Mouse (Mus musculus): ENCODE results near the gene Lpp. TPM values are rescaled to one million over a fixed set of nuclear protein-coding genes. Genes with fewer than 3 reads are reported as not detected.

Gene Lpp
- polyA plus RNA-seq, 1 experiment, result 256 TPM

DNA sequence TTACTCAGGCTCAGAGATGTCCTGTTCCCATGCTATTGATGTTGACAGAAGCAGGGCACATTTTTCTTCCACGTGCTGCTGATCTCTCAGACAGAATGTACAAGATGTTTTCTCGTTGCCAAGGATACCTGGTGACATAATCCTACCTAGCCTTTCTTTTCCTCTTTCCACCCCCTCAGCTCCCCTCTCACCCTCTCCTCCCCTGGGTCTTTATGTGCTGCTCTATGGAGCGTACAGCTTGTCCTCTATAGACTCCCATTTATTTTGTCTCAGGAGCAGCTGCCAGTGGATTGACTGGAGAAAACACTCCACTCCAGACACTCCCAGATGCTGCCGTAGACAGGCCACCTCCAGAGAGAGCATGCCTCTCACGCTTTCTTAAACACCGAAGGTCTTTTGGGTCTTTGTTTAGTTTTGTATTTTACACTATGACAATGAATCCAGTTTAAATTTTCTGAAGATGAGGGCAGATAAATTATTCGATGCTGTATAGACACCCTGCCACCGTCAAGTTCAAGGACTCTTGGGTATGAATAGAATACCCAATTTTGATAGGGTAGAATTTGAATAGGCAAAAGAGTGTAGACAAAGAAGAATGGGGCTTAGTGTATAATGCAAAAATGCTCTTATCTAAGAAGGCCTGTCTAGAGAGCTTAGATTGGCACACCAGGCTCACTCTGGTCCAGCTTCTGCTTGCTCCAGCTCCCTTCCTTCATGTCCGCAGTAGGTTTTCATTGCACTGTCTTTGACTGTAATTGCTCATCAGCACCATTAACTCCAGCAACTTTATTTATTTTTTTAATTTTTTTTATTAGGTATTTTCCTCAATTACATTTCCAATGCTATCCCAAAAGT, 548.2 kb downstream of the Lpp start:
- no peak for TF ChIP-seq POLR2A (IDR thresholded peaks at IDR 0.05; ENCODE audit: low read depth, low read length)
- TF ChIP-seq CTCF (IDR thresholded peaks at IDR 0.05; ENCODE audit: borderline replicate concordance, insufficient read depth, low read length), result no peak
- Histone ChIP-seq H3K27ac (ENCODE audit: insufficient read depth, low read length) (no peak overlapping the region), H3K4me1 (ENCODE audit: control insufficient read depth, insufficient read depth, low read length) (peaks cover 4% of the 10 kb centered on the region), H3K4me3 (ENCODE audit: insufficient read depth, low read length) (no peak overlapping the region)

DNA sequence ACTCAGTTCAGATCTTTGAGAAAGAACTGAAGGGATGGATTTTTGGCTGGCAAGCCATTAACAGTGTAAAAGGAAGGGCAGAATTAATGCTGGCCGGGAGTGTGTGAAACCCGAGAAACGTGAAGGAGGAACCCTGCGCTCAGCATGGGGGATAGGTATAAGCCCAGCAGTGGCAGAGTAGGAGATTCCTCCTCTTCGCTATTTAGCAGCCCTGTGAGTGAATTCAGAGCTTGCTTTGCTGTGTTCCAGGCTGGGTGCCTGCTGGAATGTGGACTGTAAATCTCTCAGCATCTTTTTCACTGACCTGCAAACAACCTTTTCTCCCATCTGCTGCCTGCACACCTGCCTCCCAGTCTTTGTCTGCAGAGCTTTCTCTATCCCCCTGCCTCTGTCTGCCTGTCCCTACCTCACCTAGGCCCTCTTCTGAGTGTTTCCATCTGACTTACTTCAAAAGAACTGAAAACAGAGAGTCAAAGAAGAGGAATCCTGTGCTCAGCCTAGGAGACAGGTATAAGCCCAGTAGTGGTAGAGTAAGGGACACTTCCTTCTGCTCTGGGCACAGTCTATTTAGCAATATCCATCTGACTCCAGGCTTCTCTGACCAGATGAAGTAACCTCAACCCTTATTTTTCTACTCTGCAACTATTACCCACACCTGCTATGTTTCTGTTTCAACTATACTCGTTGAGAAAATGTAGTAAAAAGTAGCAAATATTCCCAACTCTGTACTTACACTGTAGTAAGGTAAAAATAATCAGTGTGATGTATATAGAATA, 550.4 kb downstream of the Lpp start:
- no peak for TF ChIP-seq POLR2A (IDR thresholded peaks at IDR 0.05; ENCODE audit: low read depth, low read length)
- TF ChIP-seq CTCF (IDR thresholded peaks at IDR 0.05; ENCODE audit: borderline replicate concordance, insufficient read depth, low read length), result no peak
- no peak overlapping the region for H3K27ac ChIP-seq (ENCODE audit: insufficient read depth, low read length)
- peaks cover 6% of the 10 kb centered on the region for H3K4me1 ChIP-seq (ENCODE audit: control insufficient read depth, insufficient read depth, low read length)
- no peak overlapping the region for H3K4me3 ChIP-seq (ENCODE audit: insufficient read depth, low read length)

DNA sequence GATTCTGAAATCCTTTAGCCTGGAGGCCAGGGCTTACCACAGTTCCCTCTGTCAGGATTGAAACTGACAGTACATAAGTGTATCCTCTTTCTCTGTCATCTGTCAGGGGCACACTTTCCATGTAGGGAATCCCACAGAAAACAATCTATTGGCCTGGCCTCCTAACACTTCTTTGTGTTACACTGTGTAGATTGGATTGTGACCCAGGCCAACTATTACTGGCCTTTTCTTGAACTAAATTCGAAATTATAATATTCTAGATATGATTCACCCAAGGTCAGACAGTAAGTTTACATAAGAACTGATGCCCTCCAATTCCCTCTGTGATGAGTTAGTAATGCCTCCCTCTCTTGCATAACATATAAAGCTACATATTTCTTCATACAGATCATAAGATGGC, 553.0 kb downstream of the Lpp start:
- H3K4me1 ChIP-seq (ENCODE audit: control insufficient read depth, insufficient read depth, low read length), result peaks cover 13% of the 10 kb centered on the region
- no peak overlapping the region for H3K27ac ChIP-seq (ENCODE audit: insufficient read depth, low read length)
- no peak overlapping the region for H3K4me3 ChIP-seq (ENCODE audit: insufficient read depth, low read length)
- no peak for TF ChIP-seq CTCF (IDR thresholded peaks at IDR 0.05; ENCODE audit: borderline replicate concordance, insufficient read depth, low read length)

DNA sequence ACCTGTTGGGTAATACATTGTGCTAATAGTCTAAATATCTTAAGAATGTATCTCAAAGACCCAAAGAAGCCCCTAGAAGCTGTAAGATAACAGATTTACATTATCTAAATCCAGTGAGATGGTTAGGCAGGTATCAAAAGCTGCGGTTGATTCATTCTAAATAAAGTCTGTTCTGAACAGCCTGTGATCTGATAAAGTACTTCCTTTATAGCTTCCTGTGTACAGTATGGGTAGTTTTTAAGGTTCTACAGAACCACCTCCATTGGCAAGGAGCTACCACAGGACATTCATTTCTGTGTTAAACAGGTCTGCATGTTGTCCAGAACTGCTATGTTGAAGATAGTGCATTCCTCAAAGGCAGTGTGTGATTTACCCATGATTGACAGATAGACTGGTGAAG, 554.2 kb downstream of the Lpp start:
- TF ChIP-seq POLR2A (IDR thresholded peaks at IDR 0.05; ENCODE audit: low read depth, low read length) (no peak), CTCF (IDR thresholded peaks at IDR 0.05; ENCODE audit: borderline replicate concordance, insufficient read depth, low read length) (no peak)
- H3K4me3 ChIP-seq (ENCODE audit: insufficient read depth, low read length), result no peak overlapping the region
- peaks cover 13% of the 10 kb centered on the region for H3K4me1 ChIP-seq (ENCODE audit: control insufficient read depth, insufficient read depth, low read length)
- no peak overlapping the region for H3K27ac ChIP-seq (ENCODE audit: insufficient read depth, low read length)

DNA sequence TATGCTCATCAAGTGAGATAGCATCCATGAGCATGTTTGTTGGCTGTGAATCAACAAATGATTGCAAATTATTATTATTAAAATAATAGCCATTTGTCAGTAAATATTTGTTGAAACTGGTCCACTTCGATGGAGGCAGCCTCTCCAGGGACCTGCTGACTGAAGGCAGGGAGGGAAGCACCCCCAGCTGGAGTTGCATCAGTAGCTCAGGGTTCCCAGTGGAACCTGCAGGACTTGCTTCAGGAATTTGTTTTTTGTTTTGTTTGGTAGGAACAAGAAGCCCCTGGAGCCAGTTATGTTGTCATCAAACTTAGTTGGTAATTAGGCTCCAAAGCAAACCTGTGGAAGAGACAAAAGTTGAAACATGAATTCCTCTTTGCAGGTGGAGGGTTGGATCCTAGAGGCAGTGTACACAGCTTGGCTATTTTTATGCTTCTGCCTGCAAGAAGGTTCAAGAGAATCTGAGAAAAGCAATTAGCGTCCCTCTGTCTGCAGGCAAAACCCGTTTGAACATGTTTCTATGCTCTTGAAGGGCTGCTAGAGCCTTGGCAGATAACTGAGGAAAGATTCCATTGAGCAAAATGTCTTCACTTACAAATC, 554.9 kb downstream of the Lpp start:
- Histone ChIP-seq H3K4me3 (ENCODE audit: insufficient read depth, low read length) (no peak overlapping the region), H3K27ac (ENCODE audit: insufficient read depth, low read length) (no peak overlapping the region), H3K4me1 (ENCODE audit: control insufficient read depth, insufficient read depth, low read length) (peaks cover 13% of the 10 kb centered on the region)
- TF ChIP-seq CTCF (IDR thresholded peaks at IDR 0.05; ENCODE audit: borderline replicate concordance, insufficient read depth, low read length), result no peak
- no peak for TF ChIP-seq POLR2A (IDR thresholded peaks at IDR 0.05; ENCODE audit: low read depth, low read length)

DNA sequence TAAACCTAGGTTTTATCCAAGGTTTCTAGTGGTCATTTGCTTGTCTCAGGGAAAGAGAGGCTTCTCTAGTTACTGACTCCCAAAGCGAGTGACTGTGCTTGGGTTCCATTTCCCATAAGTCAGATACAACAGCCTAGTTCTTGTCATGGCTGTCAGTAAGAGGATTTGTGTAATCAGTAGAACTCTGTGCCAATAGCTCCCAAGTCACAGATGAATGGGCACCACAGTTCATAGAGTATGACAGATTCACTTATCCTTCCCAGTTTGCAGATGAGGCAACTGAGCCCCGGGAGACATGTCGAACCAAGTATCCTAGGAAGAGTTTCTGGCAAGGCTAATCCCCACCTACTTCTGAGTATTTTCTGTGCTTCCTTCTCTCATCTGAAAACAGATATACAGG, 556.0 kb downstream of the Lpp start:
- Histone ChIP-seq H3K27ac (ENCODE audit: insufficient read depth, low read length) (no peak overlapping the region; the same call in 1 of the 2 replicates), H3K4me3 (ENCODE audit: insufficient read depth, low read length) (no peak overlapping the region), H3K4me1 (ENCODE audit: control insufficient read depth, insufficient read depth, low read length) (peaks cover 11% of the 10 kb centered on the region)
- TF ChIP-seq POLR2A (IDR thresholded peaks at IDR 0.05; ENCODE audit: low read depth, low read length) (no peak), CTCF (IDR thresholded peaks at IDR 0.05; ENCODE audit: borderline replicate concordance, insufficient read depth, low read length) (no peak)

DNA sequence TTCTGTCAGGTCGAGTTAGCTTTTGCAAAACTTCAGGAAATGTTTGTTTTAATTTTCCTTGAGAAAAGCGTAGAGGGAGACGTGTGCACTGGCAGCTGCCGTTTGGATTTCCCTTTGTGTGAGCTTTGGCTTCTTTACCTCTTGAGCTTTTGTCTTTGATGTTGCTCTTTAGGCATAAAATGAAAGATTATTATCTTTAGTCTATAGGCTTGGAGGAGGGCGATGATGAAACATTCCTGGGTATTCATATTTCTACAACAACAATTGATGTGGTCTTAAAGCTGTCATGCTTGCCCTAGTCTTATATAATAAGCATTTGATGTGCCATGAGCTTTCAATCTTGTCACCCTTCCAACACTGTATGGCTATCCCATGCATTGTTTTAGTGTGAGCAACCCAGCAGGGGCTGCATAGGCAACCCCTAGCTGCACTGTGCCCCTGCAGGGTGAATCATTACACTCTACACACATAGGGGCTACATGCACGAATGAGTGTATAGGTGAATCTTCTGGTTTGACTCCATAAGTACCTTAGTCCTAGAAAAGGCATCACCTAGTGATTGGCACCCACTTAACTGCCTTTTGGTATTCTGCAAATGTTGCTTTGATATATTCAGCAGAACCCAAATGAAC, 556.9 kb downstream of the Lpp start:
- TF ChIP-seq POLR2A (IDR thresholded peaks at IDR 0.05; ENCODE audit: low read depth, low read length) (no peak), CTCF (IDR thresholded peaks at IDR 0.05; ENCODE audit: borderline replicate concordance, insufficient read depth, low read length) (no peak)
- Histone ChIP-seq H3K27ac (ENCODE audit: insufficient read depth, low read length) (no peak overlapping the region), H3K4me1 (ENCODE audit: control insufficient read depth, insufficient read depth, low read length) (peaks cover 11% of the 10 kb centered on the region), H3K4me3 (ENCODE audit: insufficient read depth, low read length) (no peak overlapping the region)

DNA sequence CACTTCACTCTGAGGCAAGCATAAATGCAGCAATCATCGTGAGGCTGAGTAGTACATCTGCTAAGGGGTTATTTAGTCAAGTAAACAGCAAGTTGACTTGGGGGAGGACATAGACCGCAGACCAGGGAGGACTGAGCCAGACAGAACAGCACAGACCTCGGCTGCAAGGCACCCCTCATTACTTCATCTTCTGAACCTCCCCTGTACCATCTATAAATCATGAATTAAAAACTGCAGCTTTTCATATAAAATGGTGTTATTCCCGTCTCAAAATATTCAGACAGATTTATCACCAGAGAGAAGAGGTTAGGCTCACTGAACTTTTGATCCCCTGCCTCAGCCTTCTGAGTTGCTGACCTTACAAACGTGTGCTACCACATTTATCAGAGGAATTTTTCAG, 558.6 kb downstream of the Lpp start:
- no peak overlapping the region for H3K27ac ChIP-seq (ENCODE audit: insufficient read depth, low read length)
- TF ChIP-seq POLR2A (IDR thresholded peaks at IDR 0.05; ENCODE audit: low read depth, low read length), result no peak
- no peak overlapping the region for H3K4me3 ChIP-seq (ENCODE audit: insufficient read depth, low read length)
- peaks cover 11% of the 10 kb centered on the region for H3K4me1 ChIP-seq (ENCODE audit: control insufficient read depth, insufficient read depth, low read length)

DNA sequence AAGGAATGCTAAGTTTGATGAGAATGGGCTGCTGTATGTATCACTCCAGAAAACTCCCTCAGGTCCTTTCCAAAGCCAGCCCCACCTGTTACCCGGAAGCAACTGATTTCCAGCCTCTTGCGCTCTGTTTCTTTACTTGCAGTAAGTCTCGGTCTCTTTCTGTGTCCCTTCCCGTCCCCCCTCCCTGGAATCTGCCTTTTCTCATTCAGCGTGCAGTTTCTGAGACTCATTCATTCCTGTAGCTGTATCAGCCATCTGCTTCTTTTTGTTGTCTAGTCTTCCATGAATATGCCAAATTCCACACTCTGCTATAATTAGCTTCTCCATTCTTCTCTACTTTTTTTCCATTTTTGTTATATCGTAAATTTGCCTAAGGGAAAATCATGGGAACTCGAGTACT, 561.7 kb downstream of the Lpp start:
- no peak overlapping the region for H3K27ac ChIP-seq (ENCODE audit: insufficient read depth, low read length)
- TF ChIP-seq CTCF (IDR thresholded peaks at IDR 0.05; ENCODE audit: borderline replicate concordance, insufficient read depth, low read length) (no peak), POLR2A (IDR thresholded peaks at IDR 0.05; ENCODE audit: low read depth, low read length) (no peak)
- peaks cover 2% of the 10 kb centered on the region; the same call in 1 of the 2 replicates for H3K4me1 ChIP-seq (ENCODE audit: control insufficient read depth, insufficient read depth, low read length)
- no peak overlapping the region for H3K4me3 ChIP-seq (ENCODE audit: insufficient read depth, low read length)
